Mouse (Mus musculus) left cerebral cortex, postnatal 36 days (tissue): ENCODE measurements around the gene Med26. TPM values are rescaled to one million over a fixed set of nuclear protein-coding genes. Genes with fewer than 3 reads are reported as not detected.

ENCODE experiments used
- DNase-seq, 2 experiments: peaks; one replicate each; pipeline ENCODE4 v3.0.0; 2021 to 2022; ENCODE audit warnings: low spot score in 2 of 2, mixed read lengths in 1 of 2
- intact Hi-C: fragments of 180-260 bp; cut with DNase I; formaldehyde crosslinking; loops from one replicate; pipeline ENCODE4 v1.15.1; 2025
- total RNA-seq, 2 experiments: library from RNA; stranded (reverse); gene quantifications; 2 replicates each; pipeline ENCODE4 v1.2.3; 2021

Gene Med26
- total RNA-seq, 2 experiments from 2014 or later = 9.6 to 10.7 TPM

DNA sequence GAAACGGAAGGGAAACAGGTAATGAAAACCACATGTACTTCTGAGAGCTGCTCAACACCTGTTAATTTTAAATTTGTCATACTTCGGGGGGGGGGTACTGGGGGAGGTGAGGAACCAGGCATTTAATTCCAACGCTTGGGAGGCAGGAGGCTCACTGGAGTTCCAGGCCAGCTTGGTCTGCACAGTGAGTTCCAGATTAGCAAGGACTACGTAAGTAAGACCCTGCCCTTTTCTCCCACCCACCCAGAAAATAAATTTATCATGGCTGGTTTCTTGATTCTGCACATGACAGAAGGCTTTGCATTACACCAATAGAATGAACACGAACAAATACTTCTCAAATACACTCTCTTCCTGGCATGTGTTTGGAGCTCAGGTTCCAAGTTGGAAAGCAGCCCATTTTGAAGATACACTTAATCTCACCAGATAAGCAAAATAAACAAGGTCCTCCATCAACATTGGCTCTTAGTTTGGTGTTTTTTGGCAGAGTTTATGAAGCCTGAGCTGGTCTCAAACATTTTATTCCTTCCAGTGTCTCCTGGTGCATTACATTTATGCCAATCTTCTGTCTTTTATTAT lies 1.3 kb upstream of the Med26 start:
- intact Hi-C loops = no loop called here
- DNase-seq = no peak

DNA sequence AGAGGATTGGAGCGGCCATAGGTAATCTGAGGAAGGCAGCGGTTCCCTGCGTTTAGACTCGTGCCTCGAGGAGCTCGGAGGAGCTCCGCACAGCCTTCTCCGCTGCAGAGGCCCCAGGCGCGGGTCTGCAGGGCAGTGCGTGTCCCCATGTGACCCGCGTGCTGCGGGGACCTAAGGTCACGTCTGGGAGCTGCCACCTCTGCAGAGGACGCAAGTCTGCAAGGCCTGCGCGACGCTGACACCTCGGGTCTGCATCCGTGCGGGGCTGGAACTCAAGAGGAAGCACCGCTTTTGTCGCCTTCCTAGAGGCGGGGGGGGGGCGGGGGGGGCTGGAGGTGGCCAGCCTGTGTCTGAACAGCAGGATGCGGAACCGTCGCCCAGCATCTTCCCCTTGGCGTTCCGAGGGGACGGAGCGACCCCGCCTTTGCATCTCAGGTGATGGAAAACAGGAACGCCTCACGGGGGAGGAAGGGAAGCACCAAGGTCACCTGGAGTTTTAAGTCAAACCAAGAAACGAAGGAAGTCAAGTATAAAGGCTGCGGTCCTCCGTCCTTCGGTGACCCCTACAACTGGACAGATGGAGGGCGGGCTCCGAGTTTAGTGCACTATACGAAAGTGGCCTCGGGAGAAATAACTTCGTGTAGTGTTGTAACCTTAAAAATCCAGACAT lies 709 bp upstream of the Med26 start:
- DNase-seq = peak in 1 of 2 experiments; percentile 5

GRCm38 (mm10) chr8:72547122-72547801 lies 808 bp downstream of the Med26 start:
- peak in 1 of 2 experiments; percentile 15 for DNase-seq
- intact Hi-C loops = no loop called here

More for the DNA sequence above, 709 bp upstream of the Med26 start:
- intact Hi-C loops = loop anchor here (1.0 kb wide), 2 partner anchors 23 to 56 kb away; partner anchors contain the start of genes Slc35e1 and Smim7

DNA sequence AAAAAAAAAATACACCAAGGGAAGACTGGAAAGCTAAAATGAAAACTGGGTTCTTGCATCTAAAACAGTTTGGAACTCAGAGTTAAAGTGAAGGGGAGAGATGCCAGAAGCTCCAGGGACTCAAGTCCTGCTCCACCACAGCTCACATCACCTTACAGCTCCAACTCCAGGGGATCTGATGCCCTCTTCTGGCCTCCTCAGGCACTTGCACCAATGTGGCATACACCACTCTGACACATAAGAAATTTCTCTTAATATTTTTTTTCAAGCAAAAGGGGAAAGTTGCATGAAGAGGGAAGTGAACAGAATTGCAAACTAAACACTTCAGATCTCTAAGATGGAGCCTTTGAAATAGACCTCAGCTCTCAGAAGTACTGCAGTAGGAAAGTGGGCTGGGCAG lies 8.8 kb downstream of the Med26 start:
- intact Hi-C loops = no loop called here
- no peak for DNase-seq

- DNase-seq = no peak
- intact Hi-C loops = no loop called here
Observed at GRCm38 (mm10) chr8:72534888-72535287, 13.2 kb downstream of the Med26 start.

- intact Hi-C loops = no loop called here
- DNase-seq = no peak
Observed at GRCm38 (mm10) chr8:72532103-72532502, 16.0 kb downstream of the Med26 start.

GRCm38 (mm10) chr8:72521888-72522287 lies 26.2 kb downstream of the Med26 start:
- intact Hi-C loops = no loop called here
- no peak for DNase-seq

DNA sequence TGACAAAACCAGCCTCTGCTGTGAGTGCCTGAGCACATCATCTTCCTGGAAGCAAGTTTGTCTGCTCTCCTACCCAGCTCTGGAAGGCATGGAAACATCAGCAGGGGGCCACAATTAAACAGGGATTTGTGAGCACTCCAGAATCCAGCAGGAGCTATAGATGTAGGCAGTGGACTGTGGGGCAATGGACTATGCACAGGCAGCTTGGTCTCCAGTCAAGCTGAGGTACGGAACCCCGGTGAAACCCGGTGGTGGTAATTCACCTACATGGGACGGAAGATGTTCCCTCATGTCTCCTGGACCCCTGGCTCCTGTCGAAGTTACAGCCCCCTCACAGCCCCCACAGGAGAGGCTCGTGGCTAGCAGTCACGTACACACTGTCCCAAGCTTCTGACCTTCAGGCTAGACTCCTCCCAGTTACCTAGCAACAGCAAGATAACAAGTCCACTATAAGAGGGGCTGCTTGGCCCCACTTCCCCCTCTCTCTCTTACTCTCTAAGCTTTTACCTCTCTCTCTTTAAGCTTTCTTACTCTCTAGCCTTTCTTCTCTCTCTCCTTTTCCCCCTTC lies 30.6 kb downstream of the Med26 start:
- intact Hi-C loops = no loop called here

DNA sequence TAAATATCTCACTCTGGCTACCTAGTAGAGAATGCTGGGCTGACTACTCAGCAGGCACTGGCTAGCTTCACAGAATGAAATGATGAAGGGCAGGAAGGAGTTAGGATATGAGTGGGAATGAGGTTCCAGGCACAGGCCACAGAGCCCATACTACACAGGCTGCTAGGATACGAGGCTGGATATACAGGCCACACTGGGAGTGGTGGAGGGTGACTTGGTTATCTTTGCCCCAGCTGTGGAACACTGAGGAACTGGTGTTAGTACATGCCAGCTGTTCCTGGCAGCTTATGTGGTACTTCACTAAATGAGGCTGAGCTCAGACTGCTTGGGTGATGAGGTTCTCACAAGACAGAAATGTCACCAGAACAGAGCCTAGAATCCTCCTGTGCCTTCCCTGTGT lies 34.9 kb downstream of the Med26 start:
- intact Hi-C loops = no loop called here
- no peak for DNase-seq

More for the DNA sequence above, 30.6 kb downstream of the Med26 start:
- no peak for DNase-seq

DNA sequence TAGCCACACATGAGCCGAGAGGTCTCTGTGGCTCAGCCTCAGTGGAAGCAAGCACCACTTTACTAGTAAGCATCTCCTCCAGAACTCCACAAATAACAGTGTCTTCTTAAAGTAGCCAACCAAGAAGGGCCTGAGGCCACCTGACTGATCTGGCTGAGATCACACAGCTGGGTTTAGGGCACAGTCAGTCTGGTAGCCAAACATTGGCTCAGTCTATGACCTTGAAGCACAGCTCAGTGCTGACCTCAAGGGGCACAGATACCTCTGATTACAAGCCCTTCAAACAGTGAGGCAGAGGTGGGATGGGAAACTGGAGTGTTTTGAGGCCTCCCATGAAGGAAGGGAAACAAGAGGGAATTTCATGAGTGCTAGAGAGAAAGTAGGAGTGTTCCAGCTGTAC lies 35.4 kb downstream of the Med26 start:
- DNase-seq = no peak
- intact Hi-C loops = no loop called here

GRCm38 (mm10) chr8:72507505-72507904 lies 40.6 kb downstream of the Med26 start:
- intact Hi-C loops = no loop called here
- DNase-seq = no peak

DNA sequence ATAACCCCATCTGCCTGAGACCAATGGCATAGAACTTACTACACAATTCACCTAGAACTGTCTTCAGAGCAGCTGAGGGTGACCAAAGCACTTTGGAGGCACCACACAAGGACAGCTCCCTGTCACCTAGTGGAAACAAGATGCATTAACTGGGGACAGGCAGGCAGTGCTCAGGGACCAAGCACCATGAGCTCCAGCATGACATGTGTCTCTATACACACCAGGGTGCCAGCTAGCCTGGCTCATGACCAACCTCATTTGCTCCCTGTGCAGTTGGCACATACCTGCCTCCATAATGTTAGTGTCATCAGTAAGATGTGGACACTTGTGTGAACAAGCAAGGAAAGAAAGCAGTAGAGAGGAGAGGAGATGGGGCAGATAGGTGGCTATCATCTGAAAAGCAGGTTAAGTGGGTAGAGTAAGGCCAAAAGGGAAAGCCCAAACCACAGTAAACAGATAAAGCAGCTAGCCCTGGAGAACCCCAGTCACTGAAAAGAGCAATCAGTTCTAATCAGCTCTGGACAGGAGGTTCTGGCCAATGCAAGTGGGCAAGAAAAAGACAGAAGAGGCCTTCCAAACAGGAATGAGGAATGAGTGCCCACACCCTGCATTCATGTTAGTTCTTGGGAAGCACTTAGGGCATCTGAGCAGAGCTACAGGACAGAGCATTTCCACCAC lies 43.3 kb downstream of the Med26 start:
- DNase-seq = no peak
- intact Hi-C loops = no loop called here

DNA sequence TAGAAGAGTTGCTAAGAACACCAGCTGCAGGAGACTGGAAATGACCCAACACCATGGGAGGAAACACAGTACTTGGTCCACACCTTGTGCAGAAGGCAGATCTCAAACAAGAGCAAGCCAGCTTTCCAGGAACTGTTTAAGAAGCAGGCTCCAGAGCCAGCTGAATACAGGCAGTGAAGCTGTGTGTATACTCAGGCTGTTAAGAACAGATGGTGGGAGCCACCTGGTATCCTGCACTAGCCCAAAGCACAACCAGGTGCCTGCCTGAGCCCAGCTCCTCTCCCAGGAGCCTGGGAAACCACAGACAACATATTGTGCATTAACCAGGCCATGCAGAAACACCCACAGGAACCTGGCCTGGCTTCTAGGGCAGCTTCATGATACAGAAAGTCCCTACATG lies 43.9 kb downstream of the Med26 start:
- DNase-seq = peak; percentile 38 to 52
- intact Hi-C loops = no loop called here

DNA sequence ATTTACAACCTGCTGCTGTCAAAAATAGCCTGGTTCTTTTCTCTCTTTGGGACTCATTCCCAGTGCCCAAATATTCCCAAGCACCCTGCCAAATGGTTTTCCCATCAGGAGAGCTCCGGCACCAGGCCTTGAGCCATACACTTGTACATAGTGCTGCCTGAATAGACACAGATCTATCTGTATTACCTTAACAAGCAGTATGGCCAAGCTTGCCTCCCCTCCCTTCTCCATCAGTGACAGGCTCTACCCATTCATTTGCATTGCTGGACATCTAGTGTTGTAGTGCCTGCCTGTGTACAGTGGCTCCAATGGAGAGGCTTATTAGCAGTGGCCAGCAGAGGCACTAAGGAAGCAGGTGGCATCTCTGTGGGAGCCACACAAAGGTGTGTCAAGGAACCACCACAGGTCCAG lies 47.5 kb downstream of the Med26 start:
- DNase-seq = no peak
- intact Hi-C loops = no loop called here

DNA sequence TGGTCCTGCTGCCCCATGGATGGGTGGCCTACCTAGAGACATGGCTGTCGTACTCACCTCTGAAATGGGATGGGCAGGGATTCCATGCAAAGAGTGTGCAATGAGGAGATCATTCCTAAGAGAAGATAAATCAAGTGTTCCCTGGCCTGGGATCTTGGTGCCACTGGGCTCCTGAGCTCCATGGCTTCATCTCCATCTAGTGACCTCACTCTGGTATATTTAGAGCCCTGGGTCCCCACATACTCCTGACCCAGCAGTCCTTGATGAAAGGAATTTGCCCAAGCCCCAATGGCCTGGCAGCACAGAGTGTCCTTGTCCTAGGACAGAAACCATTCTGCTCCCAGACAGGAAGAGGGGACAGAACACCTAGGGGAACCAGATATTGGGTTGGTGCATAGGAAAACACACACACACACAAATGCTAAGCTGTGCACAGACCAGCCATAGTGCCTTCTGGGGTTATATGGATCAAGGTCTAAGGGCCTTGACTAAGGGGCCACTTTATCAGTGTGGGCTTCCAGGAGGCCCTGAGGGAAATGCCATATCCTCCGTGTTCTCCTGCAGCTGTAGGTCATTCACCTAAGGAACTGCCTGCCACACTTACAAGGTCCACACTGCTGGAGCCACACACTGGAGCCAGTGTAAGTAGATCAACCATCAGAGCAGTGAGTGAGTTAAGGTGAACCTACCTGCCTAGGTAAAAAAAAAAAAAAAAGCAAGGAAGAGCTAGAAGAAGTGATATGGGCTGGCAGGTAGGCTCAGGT lies 48.4 kb downstream of the Med26 start:
- intact Hi-C loops = no loop called here
- DNase-seq = no peak

GRCm38 (mm10) chr8:72498527-72498926 lies 49.5 kb downstream of the Med26 start:
- no peak for DNase-seq
- intact Hi-C loops = no loop called here

- DNase-seq = no peak
- intact Hi-C loops = no loop called here
Observed at GRCm38 (mm10) chr8:72497911-72498310, 50.2 kb downstream of the Med26 start.

- DNase-seq = no peak
- intact Hi-C loops = no loop called here
Observed at GRCm38 (mm10) chr8:72496217-72496616, 51.9 kb downstream of the Med26 start.

GRCm38 (mm10) chr8:72495411-72496111 lies 52.5 kb downstream of the Med26 start:
- intact Hi-C loops = no loop called here

More at GRCm38 (mm10) chr8:72495411-72496111, 52.5 kb downstream of the Med26 start:
- DNase-seq = no peak
